Mouse (Mus musculus): ENCODE measurements at regions not wholly inside any gene's neighbourhood (a gene's known extent, or its start where the extent isn't known, plus 50 kb on each side); places are given as distances from the start of the nearest gene placed in this dataset.

DNA sequence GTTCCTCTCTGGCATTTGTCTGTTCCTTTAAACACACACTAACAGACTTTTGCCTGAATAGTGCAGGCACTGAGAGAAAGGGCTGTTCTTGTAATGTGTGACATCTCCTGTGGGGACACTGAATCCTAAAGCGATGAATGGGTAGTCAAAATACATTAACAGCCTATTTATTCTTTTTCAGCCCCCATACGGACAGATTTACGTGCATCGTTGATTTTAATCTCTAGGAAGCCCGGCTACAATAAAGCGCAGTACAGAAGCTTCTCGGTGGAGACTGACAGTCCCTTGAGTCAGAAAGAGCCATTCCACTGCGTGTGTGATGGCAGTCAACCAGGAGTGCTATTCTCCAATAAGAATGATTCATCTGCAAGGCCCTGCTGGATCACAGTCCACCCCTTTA is 598.2 kb downstream of the Trib2 start:
- TF ChIP-seq POLR2A (IDR thresholded peaks at IDR 0.05; ENCODE audit: borderline replicate concordance, low read depth, low read length) (no peak), CTCF (IDR thresholded peaks at IDR 0.05; ENCODE audit: low read depth, low read length) (no peak)
